Mouse (Mus musculus) thymus, adult 2 months (tissue): ENCODE measurements at regions not wholly inside any gene's neighbourhood (a gene's known extent, or its start where the extent isn't known, plus 50 kb on each side); places are given as distances from the start of the nearest gene placed in this dataset.

Experiments used
- DNase-seq: peaks from one replicate; pipeline ENCODE4 v3.0.0; 2021
- H3K27ac ChIP-seq: fragments of 200-500 bp; 2 replicates; pipeline ENCODE4 v1.5.1; 2012; ENCODE audit warnings: low read length, control low read depth; ENCODE audit not compliant: control insufficient read depth, insufficient read depth
- H3K27me3 ChIP-seq: fragments of 200-500 bp; 2 replicates; pipeline ENCODE4 v1.6.1; 2012; ENCODE audit warnings: mild to moderate bottlenecking, low read length, moderate library complexity, mixed read lengths; ENCODE audit not compliant: control insufficient read depth, insufficient read depth
- H3K36me3 ChIP-seq: fragments of 200-500 bp; 2 replicates; pipeline ENCODE4 v1.6.1; 2012; ENCODE audit warnings: mild to moderate bottlenecking, low read length, moderate library complexity; ENCODE audit not compliant: control insufficient read depth, insufficient read depth
- H3K4me1 ChIP-seq: fragments of 200-500 bp; replicated peaks from 2 replicates; pipeline ENCODE4 v1.6.1; 2012; ENCODE audit warnings: low read length; ENCODE audit not compliant: control insufficient read depth, insufficient read depth
- H3K4me3 ChIP-seq: fragments of 200-500 bp; 2 replicates; pipeline ENCODE4 v1.5.1; 2012; ENCODE audit warnings: mild to moderate bottlenecking, low read length, control low read depth, moderate library complexity; ENCODE audit not compliant: control insufficient read depth, insufficient read depth
- CTCF ChIP-seq: fragments of 200-500 bp; IDR thresholded peaks from 2 replicates; pipeline ENCODE4 v1.5.1; 2012; ENCODE audit warnings: mild to moderate bottlenecking, control low read depth, low read length, moderate library complexity, borderline replicate concordance; ENCODE audit not compliant: control insufficient read depth, poor library complexity, insufficient read depth; ENCODE audit errors: extremely low read depth
- POLR2A ChIP-seq: fragments of 200-500 bp; IDR thresholded peaks from 2 replicates; pipeline ENCODE4 v1.6.1; 2012; ENCODE audit warnings: mild to moderate bottlenecking, low read length, control low read depth, moderate library complexity; ENCODE audit not compliant: control insufficient read depth, poor library complexity, insufficient read depth; ENCODE audit errors: extremely low read depth
- WGBS: fragments of 180-500 bp; shearing (Covaris S2); methylation state at CpG from one replicate; pipeline ENCODE4 v1.1.7; 2018; 5-methylcytosine and 5-hydroxymethylcytosine counted together

GRCm38 (mm10) chr12:16046643-16047042 lies 229.9 kb upstream of the Trib2 start:
- TF ChIP-seq CTCF: no peak
- TF ChIP-seq POLR2A: no peak

DNA sequence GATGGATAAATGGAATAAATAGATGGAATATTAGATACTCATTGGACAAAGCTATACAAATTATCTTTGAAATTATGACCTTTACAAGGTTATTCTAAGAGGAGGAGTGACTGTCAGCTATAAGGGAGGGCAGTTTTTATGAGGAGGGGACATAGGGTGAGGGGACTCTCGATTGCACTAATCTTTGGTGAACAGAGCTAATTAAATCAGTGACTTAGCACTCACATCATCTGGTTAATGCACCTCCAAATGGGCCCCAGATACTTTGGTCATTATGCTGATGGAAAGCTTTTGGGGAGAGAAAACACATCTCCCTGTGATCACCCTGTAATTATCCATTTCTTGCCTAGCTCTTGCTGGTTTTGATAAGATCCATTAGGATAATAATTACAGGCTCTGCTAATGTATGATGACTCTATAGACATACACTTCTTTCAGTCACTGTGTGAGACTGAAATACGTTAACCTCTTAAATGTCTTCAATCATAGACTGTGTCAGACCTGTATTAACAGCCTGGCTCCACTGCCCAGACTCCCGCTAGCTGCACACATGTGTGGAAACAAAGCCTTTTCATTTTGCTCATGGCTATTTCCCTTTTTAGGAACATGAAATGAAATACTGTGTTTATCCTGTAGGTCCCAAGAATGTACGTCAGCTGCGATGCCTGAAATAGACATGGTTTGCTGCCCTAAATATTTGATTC lies 229.2 kb upstream of the Trib2 start:
- no peaks in the 10 kb centered on the region for H3K27me3 ChIP-seq
- TF ChIP-seq POLR2A (no peak), CTCF (no peak)
- WGBS: 96% methylated on average over 5 of the region's 5 CpGs
- no peak overlapping the region for H3K27ac ChIP-seq
- no peak for DNase-seq
- no peak overlapping the region for H3K4me3 ChIP-seq
- H3K4me1 ChIP-seq: peaks cover 7% of the 10 kb centered on the region
- H3K36me3 ChIP-seq: no peaks in the 10 kb centered on the region

More at GRCm38 (mm10) chr12:16046643-16047042, 229.9 kb upstream of the Trib2 start:
- Histone ChIP-seq H3K4me1 (peaks cover 10% of the 10 kb centered on the region), H3K4me3 (no peak overlapping the region), H3K27ac (no peak overlapping the region), H3K27me3 (no peaks in the 10 kb centered on the region), H3K36me3 (no peaks in the 10 kb centered on the region)
- WGBS: 83% methylated on average over 1 of the region's 1 CpGs
- no peak for DNase-seq

GRCm38 (mm10) chr12:16043466-16044214 lies 226.9 kb upstream of the Trib2 start:
- Histone ChIP-seq H3K27ac (no peak overlapping the region), H3K4me1 (peaks cover 3% of the 10 kb centered on the region), H3K27me3 (no peaks in the 10 kb centered on the region), H3K4me3 (no peak overlapping the region), H3K36me3 (no peaks in the 10 kb centered on the region)
- TF ChIP-seq CTCF: no peak
- TF ChIP-seq POLR2A: no peak
- 97% methylated on average over 8 of the region's 8 CpGs for WGBS
- DNase-seq: no peak

GRCm38 (mm10) chr12:16042362-16042761 lies 225.6 kb upstream of the Trib2 start:
- no peak for DNase-seq
- no peak overlapping the region for H3K4me3 ChIP-seq
- TF ChIP-seq CTCF (no peak), POLR2A (no peak)
- 92% methylated on average over 1 of the region's 1 CpGs for WGBS
- H3K27ac ChIP-seq: no peak overlapping the region
- H3K4me1 ChIP-seq: no peaks in the 10 kb centered on the region; the same call in 1 of the 2 replicates
- no peaks in the 10 kb centered on the region for H3K27me3 ChIP-seq
- no peaks in the 10 kb centered on the region for H3K36me3 ChIP-seq

GRCm38 (mm10) chr12:16041129-16041528 lies 224.4 kb upstream of the Trib2 start:
- TF ChIP-seq CTCF: no peak
- no peak for TF ChIP-seq POLR2A
- Histone ChIP-seq H3K27ac (no peak overlapping the region), H3K4me3 (no peak overlapping the region), H3K27me3 (no peaks in the 10 kb centered on the region), H3K36me3 (no peaks in the 10 kb centered on the region), H3K4me1 (no peaks in the 10 kb centered on the region; the same call in 1 of the 2 replicates)
- 79% methylated on average over 4 of the region's 4 CpGs for WGBS
- DNase-seq: no peak

DNA sequence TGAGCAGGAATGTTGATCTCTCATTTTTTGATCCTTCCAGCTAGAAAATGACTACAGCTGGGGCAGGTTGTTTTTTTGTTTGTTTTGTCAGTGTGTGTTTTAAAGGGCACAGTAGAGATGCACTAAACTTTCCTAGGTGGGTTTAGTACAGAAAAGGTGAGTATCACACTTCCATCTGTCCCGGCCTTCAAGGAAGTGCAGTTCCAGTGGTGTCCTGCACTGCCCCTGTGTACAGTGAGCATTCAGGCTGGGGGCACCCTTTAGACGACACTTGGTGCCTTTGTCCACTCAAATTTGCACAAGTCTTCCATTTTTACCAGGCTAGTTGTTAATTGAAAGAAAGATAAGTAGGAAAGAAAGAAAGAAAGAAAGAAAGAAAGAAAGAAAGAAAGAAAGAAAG lies 218.8 kb upstream of the Trib2 start:
- no peaks in the 10 kb centered on the region for H3K27me3 ChIP-seq
- no peak overlapping the region for H3K4me3 ChIP-seq
- 83% methylated on average over 2 of the region's 2 CpGs for WGBS
- H3K27ac ChIP-seq: no peak overlapping the region
- no peak for TF ChIP-seq POLR2A
- TF ChIP-seq CTCF: no peak
- no peaks in the 10 kb centered on the region for H3K4me1 ChIP-seq
- no peaks in the 10 kb centered on the region for H3K36me3 ChIP-seq
- no peak for DNase-seq
